Mouse (Mus musculus) heart, postnatal 10 days (tissue): ENCODE measurements around the gene Clasp2. TPM values are rescaled to one million over a fixed set of nuclear protein-coding genes. Genes with fewer than 3 reads are reported as not detected.

Experiments
- DNase-seq, 2 experiments: peaks; one replicate each; pipeline ENCODE4 v3.0.0; 2021
- intact Hi-C: fragments of 180-260 bp; cut with DNase I; formaldehyde crosslinking; loops from one replicate; pipeline ENCODE4 v1.15.1; 2025
- total RNA-seq, 2 experiments: library from RNA; stranded (reverse); gene quantifications; 2 replicates each; pipeline ENCODE4 v1.2.3; 2021

The Clasp2 gene
- total RNA-seq, 2 experiments from 2014 or later, result 45.0 to 46.9 TPM

- no peak for DNase-seq
- intact Hi-C loops, result no loop called here
Measured at GRCm38 (mm10) chr9:113922677-113923076, 181.4 kb downstream of the Clasp2 start.

DNA sequence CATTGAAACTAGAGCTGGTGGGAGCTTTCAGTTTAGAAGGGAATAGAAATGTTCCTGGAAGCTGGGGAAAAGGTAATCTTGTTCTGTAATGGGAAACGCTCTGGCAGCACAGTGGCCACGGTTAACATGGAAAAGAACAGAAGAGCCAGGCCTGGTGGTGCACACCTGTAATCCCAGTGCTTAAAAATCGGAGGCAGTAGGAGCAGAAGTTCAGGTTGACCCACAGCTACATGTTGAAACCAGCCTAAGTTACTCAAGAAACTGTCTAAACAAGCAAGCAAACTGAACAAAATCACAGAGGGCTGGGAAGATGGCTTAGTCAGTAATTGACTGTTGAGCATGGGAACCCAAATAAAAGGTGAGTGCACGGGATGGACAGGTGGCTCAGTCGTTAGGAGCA, 183.6 kb downstream of the Clasp2 start:
- DNase-seq, result no peak
- intact Hi-C loops, result no loop called here

DNA sequence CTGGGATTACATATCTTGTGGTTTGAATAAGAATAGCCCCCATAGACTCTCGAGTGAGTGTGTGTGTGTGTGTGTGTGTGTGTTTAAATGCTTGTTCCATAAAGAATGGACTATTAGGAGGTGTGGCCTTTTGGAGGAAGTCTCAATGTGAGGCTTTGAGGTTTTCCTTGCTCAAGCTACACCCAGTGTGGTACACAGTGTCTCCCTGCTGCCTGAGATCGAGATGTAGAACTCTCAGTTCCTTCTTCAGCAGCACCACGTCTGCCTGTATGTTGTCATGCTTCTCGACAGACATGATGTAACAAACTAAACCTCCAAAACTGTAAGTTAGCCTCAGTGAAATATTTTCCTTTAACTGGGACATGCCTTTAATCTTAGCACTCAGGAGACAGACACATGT, 187.3 kb downstream of the Clasp2 start:
- DNase-seq, result no peak
- intact Hi-C loops, result no loop called here

- no peak for DNase-seq
- intact Hi-C loops, result no loop called here
Measured at GRCm38 (mm10) chr9:113929676-113930075, 188.4 kb downstream of the Clasp2 start.

DNA sequence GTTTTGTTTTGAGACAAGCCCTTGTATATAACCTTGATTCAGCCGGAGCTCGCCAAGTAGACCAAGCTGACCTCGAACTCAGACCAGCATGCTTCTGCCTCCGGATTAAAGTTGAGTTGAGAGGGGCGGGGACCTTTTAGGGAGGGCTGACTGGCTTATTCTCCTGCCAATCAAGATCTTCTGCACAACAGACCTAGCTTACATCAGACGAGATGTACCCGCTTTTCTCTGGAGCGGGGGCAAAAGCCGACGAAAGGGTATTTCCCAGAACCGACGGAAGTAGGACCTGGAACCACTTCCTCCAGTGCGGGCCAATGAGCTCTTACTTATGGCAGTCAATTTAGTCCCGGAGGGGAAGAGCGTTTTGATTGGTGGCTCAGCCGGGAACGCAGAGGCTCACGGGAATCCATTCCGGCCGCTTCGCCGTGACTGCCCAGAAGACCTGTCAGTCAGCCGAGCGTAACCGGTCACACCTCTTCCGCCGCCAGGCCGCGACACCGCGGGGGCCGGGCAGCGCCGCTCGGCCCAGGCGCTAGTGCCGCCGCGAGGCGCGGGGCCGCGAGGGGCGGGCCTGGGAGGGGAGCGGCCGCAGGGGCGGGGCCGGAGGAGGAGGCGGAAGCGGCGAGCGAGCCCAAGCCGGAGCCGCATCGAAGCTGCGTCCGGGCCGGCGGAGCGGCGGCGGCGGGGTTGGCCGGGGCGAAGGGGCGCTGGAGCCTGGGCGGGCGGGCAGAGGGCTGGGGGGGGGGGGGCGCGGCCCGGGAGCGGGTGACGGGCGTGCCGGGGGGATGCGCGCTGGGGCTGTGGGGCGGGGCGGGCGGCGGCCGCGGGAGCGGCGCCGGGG, 189.5 kb downstream of the Clasp2 start, which contains the start of gene Ubp1:
Gene Ubp1 (plus strand): TSS at position 401 of the 841 bp plus-strand sequence.
- peak; percentile 96 to 98 for DNase-seq
- intact Hi-C loops, result no loop called here

DNA sequence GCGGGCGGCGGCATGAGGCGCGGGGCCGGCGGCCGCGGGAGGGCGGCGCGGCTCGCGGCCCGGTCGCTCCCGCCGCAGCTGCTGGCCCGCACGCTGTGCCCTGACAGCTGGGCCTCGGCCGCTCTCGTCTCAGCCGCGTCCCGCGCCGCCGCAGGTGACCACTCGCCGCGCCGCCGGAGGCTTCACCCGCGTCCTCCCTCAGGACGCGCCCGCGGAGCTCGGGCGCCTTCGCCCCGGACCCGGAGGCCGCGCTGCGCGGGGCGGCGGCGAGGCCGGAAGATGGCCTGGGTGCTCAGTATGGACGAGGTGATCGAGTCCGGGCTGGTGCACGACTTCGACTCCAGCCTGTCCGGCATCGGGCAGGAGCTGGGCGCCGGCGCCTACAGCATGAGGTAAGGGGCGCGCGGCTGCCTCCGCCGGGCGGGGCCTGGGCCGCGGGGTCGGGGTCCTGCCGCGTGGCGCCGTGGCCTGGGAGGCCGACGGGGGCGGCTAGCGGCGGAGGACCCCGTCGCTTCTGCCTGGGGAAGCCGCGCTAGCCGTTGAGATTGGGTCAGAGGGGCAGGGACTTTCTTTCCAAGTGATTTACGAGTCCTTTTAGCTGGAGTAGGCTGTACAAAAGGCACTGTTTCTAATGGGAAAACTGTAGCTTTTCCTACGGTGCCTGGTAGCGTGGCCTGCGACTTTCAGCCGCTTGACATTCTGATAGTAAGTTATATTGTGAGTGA, 190.3 kb downstream of the Clasp2 start:
- intact Hi-C loops, result loop anchor here (2.0 kb wide), 1 partner anchor 189 kb away; no protein-coding TSS in a partner anchor
- peak; percentile 47 to 60 for DNase-seq

GRCm38 (mm10) chr9:113932100-113932470, 190.8 kb downstream of the Clasp2 start:
- DNase-seq, result peak; percentile 39 to 52

DNA sequence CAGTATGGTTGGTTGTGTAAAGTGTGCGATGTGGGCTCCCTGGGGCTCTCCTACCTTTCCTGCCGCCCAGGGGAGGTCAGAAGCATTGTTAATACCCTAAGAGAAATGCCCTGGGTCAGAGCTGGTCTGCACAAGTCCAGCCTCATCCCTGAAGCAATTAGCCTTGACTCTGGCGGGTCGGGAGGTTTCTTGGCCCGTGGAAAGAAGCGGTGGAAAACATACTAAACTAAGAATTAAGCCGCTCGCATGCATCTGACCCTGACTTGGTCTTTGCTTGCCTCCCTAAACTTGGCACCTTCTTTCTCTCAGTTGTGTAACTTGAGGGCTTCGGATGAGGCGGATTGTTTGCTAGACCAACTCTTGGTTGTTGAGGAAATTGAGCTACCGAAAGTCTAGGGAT, 191.2 kb downstream of the Clasp2 start:
- intact Hi-C loops, result loop anchor here (2.0 kb wide), 1 partner anchor 190 kb away; no protein-coding TSS in a partner anchor
- DNase-seq, result peak; percentile 12 to 28

More at GRCm38 (mm10) chr9:113932100-113932470, 190.8 kb downstream of the Clasp2 start:
- intact Hi-C loops, result loop anchor here (2.0 kb wide), 1 partner anchor 189 kb away; no protein-coding TSS in a partner anchor

GRCm38 (mm10) chr9:113935638-113936037, 194.4 kb downstream of the Clasp2 start:
- DNase-seq, result no peak
- intact Hi-C loops, result no loop called here

DNA sequence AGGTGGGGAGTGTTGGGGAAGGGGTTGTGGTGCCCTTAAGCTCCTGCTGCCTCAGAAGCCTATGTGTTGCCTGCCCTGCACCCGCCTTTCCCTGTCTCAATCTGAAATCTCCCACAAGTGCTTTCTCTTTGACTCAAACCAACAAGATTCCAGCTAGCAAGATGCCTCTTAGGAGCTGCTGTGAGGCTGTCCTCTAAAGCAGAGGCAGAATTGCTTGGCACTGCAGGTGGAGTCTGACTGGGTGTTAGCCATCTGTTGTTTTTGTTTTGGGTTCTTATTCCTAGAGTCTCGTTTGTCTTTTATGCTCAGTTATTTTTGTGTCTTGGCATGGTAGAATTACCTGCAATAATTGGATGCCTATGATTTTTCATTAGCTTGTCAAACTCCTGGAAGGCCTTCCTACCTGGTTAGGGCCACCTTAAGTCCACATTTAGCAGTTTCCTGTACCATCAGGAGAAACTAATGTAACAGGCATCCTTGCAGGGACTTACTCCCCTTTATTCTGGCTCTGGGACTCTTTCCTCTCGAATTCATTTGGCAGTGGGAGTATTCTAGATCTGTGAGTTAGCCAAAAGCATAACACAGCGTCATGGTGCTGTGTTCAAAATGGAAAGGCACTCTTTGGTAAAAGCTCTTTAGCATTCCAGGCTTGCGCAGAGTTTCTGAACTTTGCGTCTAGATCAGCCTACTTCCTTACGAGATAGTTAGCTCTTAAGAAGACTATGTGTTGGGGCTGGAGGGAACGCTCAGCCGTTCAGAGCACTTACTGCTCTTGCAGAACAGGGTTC, 198.0 kb downstream of the Clasp2 start:
- no peak for DNase-seq
- intact Hi-C loops, result no loop called here

DNA sequence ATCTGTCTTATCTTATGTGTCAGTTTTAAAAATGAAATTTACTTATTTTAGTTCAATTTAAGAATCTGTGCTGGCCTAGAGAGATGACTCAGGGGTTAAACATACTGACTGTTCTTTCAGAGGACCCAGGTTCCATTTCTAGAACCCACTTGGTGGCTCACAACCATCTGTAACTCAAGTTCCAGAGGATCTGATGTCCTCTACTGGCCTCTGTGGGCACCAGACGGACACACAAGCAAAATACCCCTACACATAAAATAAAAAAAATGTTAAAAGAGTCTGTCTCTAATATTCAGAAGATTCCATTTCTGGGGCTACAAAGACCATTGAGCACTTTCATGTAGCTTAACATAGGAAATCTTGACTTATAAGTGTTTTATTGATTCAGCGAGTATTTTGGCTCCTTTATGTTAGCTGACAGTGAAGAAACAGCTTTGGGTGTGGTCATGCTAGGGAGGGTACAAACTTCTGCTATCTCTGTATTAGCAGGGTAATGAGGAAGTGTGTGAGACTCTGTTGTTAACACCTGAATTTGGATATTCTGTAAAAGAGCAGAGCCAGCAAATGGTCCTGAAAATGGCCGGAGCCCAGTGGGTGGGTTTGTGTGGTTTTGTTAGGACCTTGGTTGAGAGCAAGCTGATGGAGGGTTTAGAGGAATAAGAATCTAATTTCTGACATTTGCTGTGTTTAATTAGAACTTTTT, 200.0 kb downstream of the Clasp2 start:
- DNase-seq, result no peak
- intact Hi-C loops, result no loop called here

GRCm38 (mm10) chr9:113943372-113943771, 202.1 kb downstream of the Clasp2 start:
- DNase-seq, result no peak
- intact Hi-C loops, result no loop called here

- no peak for DNase-seq
- intact Hi-C loops, result no loop called here
Measured at GRCm38 (mm10) chr9:113947216-113947615, 205.9 kb downstream of the Clasp2 start.

DNA sequence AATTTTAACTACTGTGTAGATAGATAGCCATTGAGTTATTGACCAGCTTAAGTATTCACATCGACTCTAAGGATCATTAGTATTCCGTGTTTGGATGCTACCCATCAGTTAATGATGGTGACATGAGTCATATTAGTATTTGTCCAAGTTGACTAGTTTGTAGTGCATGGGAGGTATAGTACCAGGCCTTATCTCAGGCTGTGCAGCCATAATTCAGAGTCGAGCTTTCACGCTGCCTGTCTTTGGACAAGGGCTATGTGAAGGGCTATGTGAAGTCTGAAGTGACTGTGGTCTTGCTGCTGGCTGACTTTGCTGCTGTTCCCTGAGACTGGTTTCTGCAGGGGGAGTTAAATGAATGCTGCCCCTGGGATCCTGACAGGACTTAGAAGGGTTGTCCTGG, 216.5 kb downstream of the Clasp2 start:
- intact Hi-C loops, result no loop called here
- no peak for DNase-seq

- intact Hi-C loops, result no loop called here
- DNase-seq, result no peak
Measured at GRCm38 (mm10) chr9:113963718-113964117, 222.4 kb downstream of the Clasp2 start.

DNA sequence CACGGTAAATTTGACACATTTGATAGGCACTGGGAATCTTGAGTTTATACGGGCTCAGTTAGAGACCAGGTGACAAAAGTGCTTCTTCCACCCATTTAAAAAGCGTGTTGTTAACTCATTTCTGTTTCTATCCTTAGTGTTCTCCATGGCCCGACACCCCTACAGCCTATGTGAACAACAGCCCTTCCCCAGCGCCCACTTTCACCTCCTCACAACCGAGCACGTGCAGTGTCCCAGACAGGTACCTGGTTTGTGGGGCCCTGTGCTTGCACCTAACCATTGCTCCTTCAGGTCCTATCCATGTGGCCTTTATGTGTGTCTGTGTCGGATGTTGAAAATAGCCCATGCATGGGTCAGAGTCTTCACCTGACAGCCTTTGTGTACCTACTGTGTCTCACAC, 223.1 kb downstream of the Clasp2 start:
- no peak for DNase-seq
- intact Hi-C loops, result no loop called here

DNA sequence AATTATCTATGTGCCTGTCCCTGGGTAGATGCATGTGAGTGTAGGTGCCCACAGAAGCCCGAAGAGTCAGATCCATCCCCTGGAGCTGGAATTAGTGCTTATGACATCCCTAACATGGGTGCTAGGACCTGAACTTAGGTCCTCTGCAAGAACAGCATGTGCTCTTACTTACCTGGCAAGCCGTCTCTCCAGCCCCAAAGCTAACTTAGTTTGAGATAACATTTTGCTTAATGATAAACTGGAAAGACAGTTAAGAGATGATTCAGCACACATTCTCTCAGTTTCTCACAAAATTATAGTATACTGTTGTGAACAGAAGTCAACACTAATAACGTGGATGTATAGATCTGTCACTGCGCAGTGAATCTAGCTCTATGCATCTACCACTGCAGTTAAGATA, 225.6 kb downstream of the Clasp2 start:
- intact Hi-C loops, result no loop called here
- DNase-seq, result no peak

- DNase-seq, result no peak
- intact Hi-C loops, result no loop called here
Measured at GRCm38 (mm10) chr9:113968967-113969366, 227.7 kb downstream of the Clasp2 start.
